Mouse (Mus musculus): ENCODE results near the gene Mrc1. TPM values are rescaled to one million over a fixed set of nuclear protein-coding genes. Genes with fewer than 3 reads are reported as not detected.

The Mrc1 gene
- polyA plus RNA-seq (2017; shearing (Covaris generic)) = 1 to 10 TPM; 1.4 to 5.0 TPM

DNA sequence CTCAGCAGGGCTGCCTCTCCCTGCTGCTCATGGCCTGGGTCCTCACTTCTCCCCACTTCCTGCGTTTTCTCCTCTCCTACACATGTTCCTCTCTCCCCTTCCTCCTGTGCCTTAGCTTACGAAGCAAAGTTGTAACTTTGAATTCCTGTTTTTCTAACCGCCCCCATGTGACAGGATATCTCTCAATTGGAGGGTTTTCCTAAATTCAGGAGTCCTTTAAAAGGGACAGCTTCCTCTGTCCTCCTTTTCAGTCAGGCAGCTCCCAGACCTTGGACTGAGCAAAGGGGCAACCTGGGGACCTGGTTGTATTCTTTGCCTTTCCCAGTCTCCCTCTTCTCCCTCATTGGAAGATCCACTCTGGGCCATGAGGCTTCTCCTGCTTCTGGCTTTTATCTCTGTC lies at the start of gene Mrc1:
Mrc1 (plus strand) TSS at position 244 of the 400 bp plus-strand sequence.

Other genes with a start within 250 kb of the Mrc1 start
- under 1 TPM in 1 of 2 experiments, not detected in 1; 0.68 TPM for gene Hacd1, start 173.3 kb upstream of the Mrc1 start, polyA plus RNA-seq (2017; shearing (Covaris generic))
- gene Stam, start 155.3 kb upstream of the Mrc1 start, polyA plus RNA-seq (2017; shearing (Covaris generic)) = 10 to 100 TPM; 32.6 to 35.1 TPM
- gene Tmem236, start 54.9 kb upstream of the Mrc1 start, polyA plus RNA-seq (2017; shearing (Covaris generic)) = not detected
- under 1 TPM in 1 of 2 experiments, not detected in 1; 0.09 TPM for gene Slc39a12, start 158.9 kb downstream of the Mrc1 start, polyA plus RNA-seq (2017; shearing (Covaris generic))